Mouse (Mus musculus): ENCODE data around the gene Cyp2d12. TPM values are rescaled to one million over a fixed set of nuclear protein-coding genes. Genes with fewer than 3 reads are reported as not detected.
A peak's percentile ranks its signal among the peaks of the same experiment; 100 is the strongest.
"Not testable (repeated sequence)": the region's sequence is repeated elsewhere in the genome, so short reads cannot be mapped to it uniquely, and the experiment has no call there.

Cyp2d12 gene
- polyA plus RNA-seq, 1 experiment from 2014 or later: 0.21 TPM

GRCm38 (mm10) chr15:82542976-82543375, 11.9 kb upstream of the Cyp2d12 start:
- not testable (repeated sequence) for H3K36me3 ChIP-seq (ENCODE audit: insufficient read depth, low read length); H3K4me1 ChIP-seq (replicated peaks; ENCODE audit: insufficient read depth, low read length); H3K4me3 ChIP-seq (replicated peaks; ENCODE audit: low read depth, low read length); H3K27me3 ChIP-seq (ENCODE audit: insufficient read depth, low read length); H3K9me3 ChIP-seq (replicated peaks; ENCODE audit: low read length); H3K4me2 ChIP-seq (ENCODE audit: low read length); H3K9ac ChIP-seq (ENCODE audit: low read depth, low read length); H3K27ac ChIP-seq; ATAC-seq (replicated peaks; ENCODE audit: low FRiP score, low read depth); DNase-seq (ENCODE audit: low spot score)
- 42% methylated on average over 3 of the region's 3 CpGs for WGBS

DNA sequence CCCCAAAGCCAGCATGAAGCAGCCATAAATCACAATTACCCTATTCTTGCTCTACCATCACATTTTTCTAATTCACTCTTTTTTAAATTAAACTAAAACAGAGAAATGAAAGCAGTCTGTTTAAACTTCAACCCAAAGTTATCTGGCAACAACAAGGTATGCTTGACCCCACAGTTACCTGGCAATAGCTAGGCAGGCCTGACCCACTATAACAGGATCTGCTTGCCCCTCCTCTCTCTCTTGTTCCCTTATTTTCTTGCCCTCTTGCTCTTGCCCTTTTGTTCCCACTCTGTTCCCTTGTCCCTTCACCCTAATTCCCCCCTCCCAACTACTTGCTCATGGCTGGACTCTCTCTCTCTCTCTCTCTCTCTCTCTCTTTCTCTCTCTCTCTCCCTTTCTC, 10.3 kb upstream of the Cyp2d12 start:
- DNase-seq (ENCODE audit: low spot score); H3K4me1 ChIP-seq (replicated peaks; ENCODE audit: insufficient read depth, low read length): not testable (repeated sequence)
- 0 out of 2 replicates have a peak, but pooled peaks have one; percentile 57 for ATAC-seq (replicated peaks; ENCODE audit: low FRiP score, low read depth)

DNA sequence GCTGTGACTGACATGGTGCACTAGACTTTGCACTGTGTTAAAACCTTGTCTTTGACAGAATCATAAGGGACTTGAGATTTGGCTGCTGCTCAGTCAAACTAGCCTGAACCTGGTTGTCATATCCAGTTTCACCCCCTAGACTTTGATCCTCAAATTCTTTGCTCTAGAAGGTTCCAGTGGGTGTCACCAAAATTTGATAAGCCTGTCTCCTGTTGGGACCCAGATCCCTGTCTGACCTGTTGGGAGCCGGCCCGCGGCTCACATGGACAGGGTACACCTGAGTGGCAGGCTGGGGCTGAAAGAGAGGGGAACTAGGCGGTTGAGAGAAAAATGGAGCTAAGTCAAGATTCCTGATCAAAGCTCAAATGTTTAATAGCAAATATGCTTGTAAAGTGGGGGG, 7.1 kb upstream of the Cyp2d12 start:
- not testable (repeated sequence) for H3K27ac ChIP-seq; H3K9ac ChIP-seq (ENCODE audit: low read depth, low read length); H3K4me1 ChIP-seq (replicated peaks; ENCODE audit: insufficient read depth, low read length); ATAC-seq (replicated peaks; ENCODE audit: low FRiP score, low read depth); H3K27me3 ChIP-seq (ENCODE audit: insufficient read depth, low read length); H3K4me2 ChIP-seq (ENCODE audit: low read length); H3K9me3 ChIP-seq (replicated peaks; ENCODE audit: low read length); H3K36me3 ChIP-seq (ENCODE audit: insufficient read depth, low read length); H3K4me3 ChIP-seq (replicated peaks; ENCODE audit: low read depth, low read length); DNase-seq (ENCODE audit: low spot score)
- 91% methylated on average over 4 of the region's 4 CpGs for WGBS

More for the DNA sequence above, 10.3 kb upstream of the Cyp2d12 start:
- H3K4me2 ChIP-seq (ENCODE audit: low read length); H3K4me3 ChIP-seq (replicated peaks; ENCODE audit: low read depth, low read length); H3K9ac ChIP-seq (ENCODE audit: low read depth, low read length); H3K27ac ChIP-seq; H3K27me3 ChIP-seq (ENCODE audit: insufficient read depth, low read length); H3K36me3 ChIP-seq (ENCODE audit: insufficient read depth, low read length); H3K9me3 ChIP-seq (replicated peaks; ENCODE audit: low read length): not testable (repeated sequence)

DNA sequence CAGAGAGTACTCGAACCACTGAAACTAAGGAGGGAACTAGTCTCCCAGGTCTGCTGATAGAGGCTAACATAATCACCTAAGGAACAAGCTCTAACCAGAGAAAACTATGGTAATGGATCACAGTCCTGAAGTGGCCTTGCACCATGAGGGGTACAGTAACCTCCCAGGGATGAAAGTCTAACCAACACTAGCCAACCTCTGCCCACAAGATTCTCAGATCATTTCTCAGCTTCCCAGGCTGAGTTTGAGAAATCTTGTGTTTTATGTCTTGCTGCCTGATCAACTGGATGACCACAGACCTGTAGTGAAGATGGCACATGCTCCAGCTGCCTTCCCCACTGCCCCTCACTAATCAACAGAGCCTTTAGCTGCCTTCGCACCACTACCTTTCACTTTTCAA, 1.7 kb upstream of the Cyp2d12 start:
- 92% methylated on average over 2 of the region's 2 CpGs for WGBS
- H3K4me1 ChIP-seq (replicated peaks; ENCODE audit: insufficient read depth, low read length); ATAC-seq (replicated peaks; ENCODE audit: low FRiP score, low read depth); H3K27me3 ChIP-seq (ENCODE audit: insufficient read depth, low read length); DNase-seq (ENCODE audit: low spot score); H3K36me3 ChIP-seq (ENCODE audit: insufficient read depth, low read length); H3K9me3 ChIP-seq (replicated peaks; ENCODE audit: low read length); H3K9ac ChIP-seq (ENCODE audit: low read depth, low read length); H3K27ac ChIP-seq; H3K4me2 ChIP-seq (ENCODE audit: low read length); H3K4me3 ChIP-seq (replicated peaks; ENCODE audit: low read depth, low read length): not testable (repeated sequence)

GRCm38 (mm10) chr15:82572856-82573255, 18.0 kb downstream of the Cyp2d12 start:
- DNase-seq (ENCODE audit: low spot score) (no peak), ATAC-seq (replicated peaks; ENCODE audit: low FRiP score, low read depth) (no peak)
- no peak overlapping the region for H3K4me3 ChIP-seq (replicated peaks; ENCODE audit: low read depth, low read length)
- no peaks in the 10 kb centered on the region for H3K27me3 ChIP-seq (ENCODE audit: insufficient read depth, low read length)
- WGBS: 87% methylated on average over 1 of the region's 1 CpGs
- H3K4me1 ChIP-seq (replicated peaks; ENCODE audit: insufficient read depth, low read length): no peaks in the 10 kb centered on the region
- H3K4me2 ChIP-seq (ENCODE audit: low read length): no peak overlapping the region
- no peak for TF ChIP-seq CTCF (IDR thresholded peaks at IDR 0.05; ENCODE audit: low read depth)
- no peak overlapping the region for H3K27ac ChIP-seq
- H3K9ac ChIP-seq (ENCODE audit: low read depth, low read length): no peak overlapping the region
- H3K9me3 ChIP-seq (replicated peaks; ENCODE audit: low read length): no peaks in the 10 kb centered on the region
- no peaks in the 10 kb centered on the region for H3K36me3 ChIP-seq (ENCODE audit: insufficient read depth, low read length)

GRCm38 (mm10) chr15:82579071-82579470, 24.2 kb downstream of the Cyp2d12 start:
- Histone ChIP-seq H3K9me3 (replicated peaks; ENCODE audit: low read length) (no peaks in the 10 kb centered on the region), H3K27ac (no peak overlapping the region), H3K4me2 (ENCODE audit: low read length) (no peak overlapping the region), H3K4me1 (replicated peaks; ENCODE audit: insufficient read depth, low read length) (no peaks in the 10 kb centered on the region), H3K4me3 (replicated peaks; ENCODE audit: low read depth, low read length) (no peak overlapping the region), H3K9ac (ENCODE audit: low read depth, low read length) (no peak overlapping the region), H3K27me3 (ENCODE audit: insufficient read depth, low read length) (no peaks in the 10 kb centered on the region), H3K36me3 (ENCODE audit: insufficient read depth, low read length) (no peaks in the 10 kb centered on the region)
- no peak for ATAC-seq (replicated peaks; ENCODE audit: low FRiP score, low read depth)
- TF ChIP-seq CTCF (IDR thresholded peaks at IDR 0.05; ENCODE audit: low read depth): no peak
- 47% methylated on average over 2 of the region's 2 CpGs for WGBS
- DNase-seq (ENCODE audit: low spot score): no peak

DNA sequence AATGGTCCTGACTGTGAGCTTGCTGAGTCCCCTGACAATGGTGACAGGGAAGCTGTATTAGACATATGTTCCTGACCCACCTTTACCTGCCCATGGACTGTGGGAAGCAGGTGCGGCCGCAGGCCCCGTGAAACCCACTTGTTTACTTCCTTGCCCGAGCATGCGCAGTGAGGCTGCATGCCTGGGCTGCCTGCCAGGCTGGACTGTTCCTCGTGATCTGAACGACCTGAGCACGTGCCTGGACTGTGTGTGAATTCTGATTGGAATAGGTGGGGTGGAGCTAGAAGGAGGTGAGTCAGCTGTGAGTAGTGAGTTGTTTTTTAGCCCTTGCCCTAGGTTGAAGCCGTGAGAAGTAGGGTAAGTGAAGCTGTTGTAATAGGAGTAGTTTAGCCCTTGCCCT, 27.7 kb downstream of the Cyp2d12 start:
- Histone ChIP-seq H3K36me3 (ENCODE audit: insufficient read depth, low read length) (no peaks in the 10 kb centered on the region), H3K4me2 (ENCODE audit: low read length) (no peak overlapping the region), H3K4me1 (replicated peaks; ENCODE audit: insufficient read depth, low read length) (no peaks in the 10 kb centered on the region), H3K27me3 (ENCODE audit: insufficient read depth, low read length) (no peaks in the 10 kb centered on the region), H3K27ac (no peak overlapping the region), H3K9ac (ENCODE audit: low read depth, low read length) (no peak overlapping the region), H3K4me3 (replicated peaks; ENCODE audit: low read depth, low read length) (no peak overlapping the region), H3K9me3 (replicated peaks; ENCODE audit: low read length) (no peaks in the 10 kb centered on the region)
- no peak for ATAC-seq (replicated peaks; ENCODE audit: low FRiP score, low read depth)
- no peak for TF ChIP-seq CTCF (IDR thresholded peaks at IDR 0.05; ENCODE audit: low read depth)
- 60% methylated on average over 9 of the region's 9 CpGs for WGBS
- no peak for DNase-seq (ENCODE audit: low spot score)

Small RNA genes within 50 kb of the gene (microRNA-seq; reads per million reads assigned to microRNA genes)
- gene Gm27924: not detected
- not detected for gene Gm28023

Other genes with a start within 250 kb of the Cyp2d12 start
- gene Naga, start 216.1 kb upstream of the Cyp2d12 start, polyA plus RNA-seq (2015; fragmentation: Nextera tagmentation; extraction: Ambion mirVana): 95.0 and 101 TPM in 2 replicates
- 7.4 and 8.4 TPM in 2 replicates for gene Pheta2, start 216.1 kb upstream of the Cyp2d12 start, polyA plus RNA-seq (2015; fragmentation: Nextera tagmentation; extraction: Ambion mirVana)
- gene Smdt1, start 216.1 kb upstream of the Cyp2d12 start, polyA plus RNA-seq (2015; fragmentation: Nextera tagmentation; extraction: Ambion mirVana): 375 and 378 TPM in 2 replicates
- 793 and 923 TPM in 2 replicates for gene Ndufa6, start 200.8 kb upstream of the Cyp2d12 start, polyA plus RNA-seq (2015; fragmentation: Nextera tagmentation; extraction: Ambion mirVana)
- 12.8 and 16.7 TPM in 2 replicates for gene Cyp2d22, start 174.8 kb upstream of the Cyp2d12 start, polyA plus RNA-seq (2015; fragmentation: Nextera tagmentation; extraction: Ambion mirVana)
- not detected in 2 replicates for gene Cyp2d11, start 161.1 kb upstream of the Cyp2d12 start, polyA plus RNA-seq (2015; fragmentation: Nextera tagmentation; extraction: Ambion mirVana)
- gene Cyp2d10, start 147.9 kb upstream of the Cyp2d12 start, polyA plus RNA-seq (2015; fragmentation: Nextera tagmentation; extraction: Ambion mirVana): 0.12 TPM in 1 of 2 replicates, not detected in the other
- 0.54 TPM in 1 of 2 replicates, not detected in the other for gene Cyp2d9, start 121.6 kb upstream of the Cyp2d12 start, polyA plus RNA-seq (2015; fragmentation: Nextera tagmentation; extraction: Ambion mirVana)
- gene Cyp2d34, start 65.9 kb downstream of the Cyp2d12 start, polyA plus RNA-seq (2015; fragmentation: Nextera tagmentation; extraction: Ambion mirVana): 0.12 TPM in 1 of 2 replicates, not detected in the other
- gene Cyp2d40, start 209.1 kb downstream of the Cyp2d12 start, polyA plus RNA-seq (2015; fragmentation: Nextera tagmentation; extraction: Ambion mirVana): not detected in 2 replicates
- 55.2 and 65.8 TPM in 2 replicates for gene Cyp2d26, start 239.2 kb downstream of the Cyp2d12 start, polyA plus RNA-seq (2015; fragmentation: Nextera tagmentation; extraction: Ambion mirVana)